Comparison of ENCODE assay signal across 29 mouse cellular contexts in genomic region chr5:36479735-36480134, GRCm38 (mm10). TPM values are rescaled to one million over a fixed set of nuclear protein-coding genes. Genes with fewer than 3 reads are reported as not detected.
DNase-seq lines count a peak whose midpoint lies in the region; ATAC-seq lines count a peak whose summit lies in the region.
"Had no signal": no experiment of that assay in that cellular context is flagged by ENCODE, and none has a peak within 500 bp of the region (broad histone marks: within the 10 kb centered on the region; RNA-seq: fewer than 3 reads in every experiment).

No protein-coding gene starts in this region.

- H3K36me3 ChIP-seq in hindbrain, embryonic 14.5 days (replicated peaks; ENCODE audit: control insufficient read depth, insufficient read depth), result peaks cover 24% of the 10 kb centered on the region
- H3K36me3 ChIP-seq in hindbrain, embryonic 10.5 days, result peaks cover 32% of the 10 kb centered on the region

- H3K4me2 ChIP-seq in hindbrain, embryonic 14.5 days (replicated peaks), result no peak overlapping the region
- H3K4me2 ChIP-seq: embryonic facial prominence, embryonic 12.5 days; heart, embryonic 13.5 days; hindbrain, embryonic 15.5 days; limb, embryonic 12.5 days; liver, embryonic 15.5 days; lung, embryonic 15.5 days; midbrain, embryonic 15.5 days; neural tube, embryonic 15.5 days; stomach, embryonic 15.5 days had no signal

- no peak overlapping the region for H3K27ac ChIP-seq in hindbrain, embryonic 14.5 days
- H3K27ac ChIP-seq in hindbrain, embryonic 10.5 days, result no peak overlapping the region
- H3K27ac ChIP-seq: embryonic facial prominence, embryonic 12.5 days; heart, embryonic 13.5 days; hindbrain, embryonic 15.5 days; left cerebral cortex, adult 2 months; limb, embryonic 12.5 days; liver, embryonic 15.5 days; lung, embryonic 15.5 days; midbrain, embryonic 15.5 days; neural tube, embryonic 15.5 days; stomach, embryonic 15.5 days had no signal

- ATAC-seq in hindbrain, embryonic 14.5 days (ENCODE audit: low FRiP score), result no peak
- ATAC-seq: activated CD4-positive, CD25-positive, alpha-beta regulatory T cell, adult 4 months; forebrain, embryonic 14.5 days; inflammation-experienced regulatory T-cells, adult 6 months; midbrain, embryonic 15.5 days had no signal

- no peak for DNase-seq in hindbrain, embryonic 14.5 days (ENCODE audit: low spot score)
- DNase-seq in hindbrain, embryonic 10.5 days (ENCODE audit: low spot score), result no peak
- DNase-seq in lung, postnatal 14 days, result peak; percentile 29
- DNase-seq in lung, postnatal 4 days, result no peak
- DNase-seq in 416B (ENCODE audit: low read depth) (peak; percentile 71), adipocyte (ENCODE audit: low spot score) (peak; percentile 48)
- DNase-seq: adrenal gland, adult 8-10 months; cerebellum, adult 11 months; cerebellum, adult 9-11 months; embryo, embryonic 11 days; gastrocnemius, postnatal 36 days; heart, postnatal 14 days; kidney, adult 11 months; kidney, postnatal 14 days; right cerebral cortex, postnatal 25 days had no signal

- H3K4me1 ChIP-seq in hindbrain, embryonic 14.5 days (replicated peaks; ENCODE audit: control insufficient read depth, insufficient read depth, low read length), result peaks cover 29% of the 10 kb centered on the region
- H3K4me1 ChIP-seq in hindbrain, embryonic 10.5 days (replicated peaks), result peaks cover 47% of the 10 kb centered on the region

- no peaks in the 10 kb centered on the region for H3K9me3 ChIP-seq in hindbrain, embryonic 14.5 days (ENCODE audit: control insufficient read depth, low read length)
- no peaks in the 10 kb centered on the region for H3K9me3 ChIP-seq in hindbrain, embryonic 10.5 days
- H3K9me3 ChIP-seq: embryonic facial prominence, embryonic 12.5 days; heart, embryonic 13.5 days; hindbrain, embryonic 15.5 days; limb, embryonic 12.5 days; liver, embryonic 15.5 days; lung, embryonic 15.5 days; midbrain, embryonic 15.5 days; neural tube, embryonic 15.5 days; stomach, embryonic 15.5 days had no signal

- H3K9ac ChIP-seq in hindbrain, embryonic 14.5 days, result 0 out of 2 replicates have a peak overlapping the region, but pooled peaks have one; percentile 20
- H3K9ac ChIP-seq: embryonic facial prominence, embryonic 12.5 days; hindbrain, embryonic 15.5 days; limb, embryonic 12.5 days; liver, embryonic 15.5 days; lung, embryonic 15.5 days; neural tube, embryonic 15.5 days; stomach, embryonic 15.5 days had no signal

- WGBS in hindbrain, embryonic 14.5 days, result 77% methylated on average over 2 of the region's 2 CpGs
- 92% methylated on average over 2 of the region's 2 CpGs for WGBS in hindbrain, embryonic 10.5 days

- H3K27me3 ChIP-seq in hindbrain, embryonic 14.5 days (ENCODE audit: control insufficient read depth, insufficient read depth, low read length), result no peaks in the 10 kb centered on the region
- H3K27me3 ChIP-seq in hindbrain, embryonic 10.5 days (ENCODE audit: insufficient read depth, poor library complexity, severe bottlenecking), result no peaks in the 10 kb centered on the region
- H3K27me3 ChIP-seq: CH12.LX; embryonic facial prominence, embryonic 12.5 days; hindbrain, embryonic 15.5 days; midbrain, embryonic 15.5 days; neural tube, embryonic 15.5 days; stomach, embryonic 15.5 days had no signal

- no peak overlapping the region for H3K4me3 ChIP-seq in hindbrain, embryonic 14.5 days (replicated peaks; ENCODE audit: low read length)
- no peak overlapping the region for H3K4me3 ChIP-seq in hindbrain, embryonic 10.5 days
- H3K4me3 ChIP-seq: embryonic facial prominence, embryonic 12.5 days; heart, embryonic 13.5 days; hindbrain, embryonic 15.5 days; left cerebral cortex, adult 2 months; limb, embryonic 12.5 days; liver, embryonic 15.5 days; lung, embryonic 15.5 days; midbrain, embryonic 15.5 days; neural tube, embryonic 15.5 days; stomach, embryonic 15.5 days had no signal

RNA-seq across cellular contexts. Expression of gene Tada2b, which starts 4.3 kb away (rescaled TPM):
- polyA plus RNA-seq in hindbrain, embryonic 14.5 days (2014; fragmentation: Nextera tagmentation; extraction: Ambion mirVana), result 5.2 and 5.6 TPM in 2 replicates
- 1.7 and 2.1 TPM in 2 replicates for polyA plus RNA-seq in hindbrain, embryonic 10.5 days (2016; fragmentation: Nextera tagmentation; extraction: Ambion mirVana)

RNA-seq across cellular contexts. Expression of gene Ccdc96, which starts 4.7 kb away (rescaled TPM):
- polyA plus RNA-seq in hindbrain, embryonic 14.5 days (2014; fragmentation: Nextera tagmentation; extraction: Ambion mirVana), result 2.5 and 2.9 TPM in 2 replicates
- polyA plus RNA-seq in hindbrain, embryonic 10.5 days (2016; fragmentation: Nextera tagmentation; extraction: Ambion mirVana), result 3.1 and 4.0 TPM in 2 replicates
- polyA plus RNA-seq: activated CD4-positive, CD25-positive, alpha-beta regulatory T cell, adult 4 months had no signal

RNA-seq across cellular contexts. Expression of gene Grpel1, which starts 14.9 kb away (rescaled TPM):
- 46.0 and 47.4 TPM in 2 replicates for polyA plus RNA-seq in hindbrain, embryonic 14.5 days (2014; fragmentation: Nextera tagmentation; extraction: Ambion mirVana)
- 58.4 and 59.3 TPM in 2 replicates for polyA plus RNA-seq in hindbrain, embryonic 10.5 days (2016; fragmentation: Nextera tagmentation; extraction: Ambion mirVana)

Comparison
In these comparisons a context has a peak if more than half of its experiments do, and no peak if none do; other contexts are left out.
1. DNase-seq: peak in lung, postnatal 14 days (single experiment), 416B (single experiment) and adipocyte (single experiment); none in hindbrain, embryonic 14.5 days (single experiment), hindbrain, embryonic 10.5 days (single experiment) and lung, postnatal 4 days (0 of 2).